Mouse (Mus musculus): ENCODE measurements around the gene Ets2. TPM values are rescaled to one million over a fixed set of nuclear protein-coding genes. Genes with fewer than 3 reads are reported as not detected.

Gene Ets2
- polyA plus RNA-seq, 1 experiment = 287 TPM

DNA sequence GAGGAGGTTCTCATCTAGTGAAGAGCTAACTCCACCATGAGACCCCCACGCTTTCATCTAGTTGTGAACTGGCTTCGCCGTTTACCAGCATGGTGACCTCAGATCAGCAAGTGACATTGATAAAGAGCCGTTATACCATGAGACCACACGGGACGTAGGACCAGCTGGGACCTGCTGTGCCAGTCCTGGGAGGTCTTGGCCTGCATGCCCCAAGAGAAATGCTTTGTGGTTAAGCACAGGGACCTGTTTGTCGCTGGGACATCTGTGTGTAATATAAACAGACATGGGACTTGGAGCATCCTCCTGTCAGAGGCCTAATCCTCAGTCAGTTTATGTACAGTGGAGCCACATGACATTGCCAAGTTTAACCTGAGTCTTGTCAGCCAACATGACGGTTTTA, 18.7 kb downstream of the Ets2 start:
- 97% methylated on average over 8 of the region's 8 CpGs for WGBS
- no peaks in the 10 kb centered on the region for H3K4me1 ChIP-seq (ENCODE audit: control insufficient read depth, insufficient read depth, low read length)
- no peak overlapping the region for H3K4me3 ChIP-seq (ENCODE audit: insufficient read depth, low read depth, low read length)
- no peak overlapping the region for H3K27ac ChIP-seq (ENCODE audit: insufficient read depth, low read depth, low read length)
- no peak for TF ChIP-seq POLR2A (IDR thresholded peaks at IDR 0.05; ENCODE audit: insufficient read depth, low read depth, low read length)
- TF ChIP-seq CTCF (IDR thresholded peaks at IDR 0.05; ENCODE audit: insufficient read depth, low read depth, low read length) = no peak

DNA sequence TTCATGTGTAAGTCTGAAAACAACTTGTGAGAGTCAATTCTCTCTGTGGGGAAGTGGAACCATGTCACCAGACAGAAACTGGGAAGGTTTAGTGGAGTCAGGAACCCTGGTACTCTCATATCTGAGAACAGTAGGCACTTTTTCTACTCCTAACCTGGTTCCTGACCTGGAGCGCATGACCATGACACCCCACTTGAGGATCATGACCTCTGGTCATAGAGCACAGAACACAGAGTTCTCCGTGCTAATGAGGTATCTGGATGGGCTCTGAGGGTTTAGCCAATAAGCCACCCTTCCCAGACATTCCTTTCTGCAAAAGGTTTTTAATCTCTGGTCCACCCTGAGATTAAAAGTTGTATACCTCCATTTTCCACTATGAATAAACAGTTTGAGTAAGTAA, 22.4 kb downstream of the Ets2 start:
- no peak for TF ChIP-seq CTCF (IDR thresholded peaks at IDR 0.05; ENCODE audit: insufficient read depth, low read depth, low read length)
- TF ChIP-seq POLR2A (IDR thresholded peaks at IDR 0.05; ENCODE audit: insufficient read depth, low read depth, low read length) = no peak
- 97% methylated on average over 2 of the region's 2 CpGs for WGBS
- no peak overlapping the region for H3K27ac ChIP-seq (ENCODE audit: insufficient read depth, low read depth, low read length)

DNA sequence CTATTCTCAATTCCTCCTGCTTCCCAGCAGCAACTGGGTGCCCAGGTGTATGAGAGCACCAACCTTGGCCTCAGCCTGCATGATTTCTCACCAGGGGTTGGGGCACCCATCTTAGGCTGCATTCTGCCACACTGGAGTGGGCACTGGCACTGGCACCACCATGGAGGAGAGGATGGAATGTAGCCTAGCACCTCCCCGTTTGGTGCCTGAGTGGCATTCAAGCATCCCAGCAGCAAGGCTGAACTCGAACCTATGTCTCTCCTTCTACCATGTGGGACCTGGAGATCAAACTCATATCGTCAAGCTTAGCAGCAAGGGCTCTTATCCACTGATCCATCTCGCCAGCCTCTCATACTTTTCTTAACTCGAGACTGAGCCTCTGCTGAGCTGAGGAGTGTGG, 22.9 kb downstream of the Ets2 start:
- H3K27ac ChIP-seq (ENCODE audit: insufficient read depth, low read depth, low read length) = no peak overlapping the region
- H3K4me1 ChIP-seq (ENCODE audit: control insufficient read depth, insufficient read depth, low read length) = no peaks in the 10 kb centered on the region
- TF ChIP-seq POLR2A (IDR thresholded peaks at IDR 0.05; ENCODE audit: insufficient read depth, low read depth, low read length) = no peak
- WGBS = 90% methylated on average over 5 of the region's 5 CpGs
- H3K4me3 ChIP-seq (ENCODE audit: insufficient read depth, low read depth, low read length) = no peak overlapping the region

More for the DNA sequence above, 22.4 kb downstream of the Ets2 start:
- no peaks in the 10 kb centered on the region for H3K4me1 ChIP-seq (ENCODE audit: control insufficient read depth, insufficient read depth, low read length)
- no peak overlapping the region for H3K4me3 ChIP-seq (ENCODE audit: insufficient read depth, low read depth, low read length)

DNA sequence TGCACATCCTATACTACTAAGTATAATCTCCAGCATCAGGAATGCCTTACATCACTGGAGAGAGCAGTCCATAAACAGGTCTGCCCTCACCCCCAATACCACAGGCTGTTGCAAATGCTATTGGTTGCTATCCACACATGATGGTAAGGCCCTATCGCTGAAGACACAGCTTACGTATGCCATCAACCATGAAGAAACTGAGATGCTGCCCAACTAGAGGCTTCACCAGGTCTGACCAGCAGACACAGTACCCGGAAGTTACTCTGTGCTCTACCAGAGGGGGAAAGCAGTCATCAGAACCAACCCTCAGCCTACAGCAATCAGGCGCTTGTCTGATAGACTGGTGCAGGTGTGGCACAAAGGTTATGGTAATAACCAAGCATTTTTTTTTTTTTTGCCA, 24.9 kb downstream of the Ets2 start:
- TF ChIP-seq POLR2A (IDR thresholded peaks at IDR 0.05; ENCODE audit: insufficient read depth, low read depth, low read length) (no peak), CTCF (IDR thresholded peaks at IDR 0.05; ENCODE audit: insufficient read depth, low read depth, low read length) (no peak)
- no peak overlapping the region for H3K4me3 ChIP-seq (ENCODE audit: insufficient read depth, low read depth, low read length)
- 97% methylated on average over 4 of the region's 4 CpGs for WGBS
- no peak overlapping the region for H3K27ac ChIP-seq (ENCODE audit: insufficient read depth, low read depth, low read length)
- H3K4me1 ChIP-seq (ENCODE audit: control insufficient read depth, insufficient read depth, low read length) = no peaks in the 10 kb centered on the region

DNA sequence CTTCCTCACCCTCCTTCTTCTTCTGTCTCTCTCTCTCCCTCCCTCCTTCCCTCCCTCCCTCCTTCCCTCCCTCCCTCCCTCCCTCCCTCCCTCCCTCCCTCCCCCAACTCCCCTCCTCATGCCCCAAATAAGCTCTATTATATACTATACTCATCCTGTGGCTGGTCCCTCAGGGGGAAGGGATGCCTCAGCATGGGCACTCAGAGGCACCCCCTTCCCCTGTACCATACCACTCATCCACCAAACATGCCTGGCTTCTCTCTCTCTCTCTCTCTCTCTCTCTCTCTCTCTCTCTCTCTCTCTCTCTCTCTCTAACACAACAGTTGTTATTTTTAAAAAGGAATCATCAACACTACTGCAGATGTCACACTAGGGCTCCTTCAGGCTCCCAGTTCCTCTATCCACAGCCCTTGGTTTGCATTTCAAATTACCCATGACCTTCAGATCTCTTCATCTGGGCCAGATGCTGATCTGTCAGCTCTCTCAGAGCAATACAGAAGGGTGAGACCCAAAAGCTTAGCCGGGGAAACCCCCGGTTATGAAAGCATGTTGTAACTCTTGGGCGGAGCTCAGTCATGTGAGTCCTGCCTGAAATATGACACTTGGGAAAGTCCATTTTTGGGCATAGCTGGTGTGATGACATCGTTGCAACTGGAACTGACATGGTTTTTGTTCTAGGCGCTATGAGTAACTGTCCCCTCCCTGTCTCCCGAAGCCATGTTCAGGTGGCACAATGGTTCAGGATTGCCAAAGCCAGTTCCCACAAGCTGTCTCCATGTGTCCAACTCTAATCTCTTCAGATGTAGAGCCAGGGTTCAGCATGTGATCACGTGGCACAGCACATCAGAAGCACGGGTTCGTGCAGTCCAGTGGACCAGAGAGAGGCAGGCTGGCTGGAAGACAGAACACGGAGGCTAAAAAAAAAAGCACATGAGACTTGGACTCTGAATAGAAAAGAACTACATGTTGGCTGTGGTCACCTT, 26.9 kb downstream of the Ets2 start:
- Histone ChIP-seq H3K27ac (ENCODE audit: insufficient read depth, low read depth, low read length) (no peak overlapping the region), H3K4me1 (ENCODE audit: control insufficient read depth, insufficient read depth, low read length) (no peaks in the 10 kb centered on the region), H3K4me3 (ENCODE audit: insufficient read depth, low read depth, low read length) (no peak overlapping the region)
- TF ChIP-seq CTCF (IDR thresholded peaks at IDR 0.05; ENCODE audit: insufficient read depth, low read depth, low read length) (no peak), POLR2A (IDR thresholded peaks at IDR 0.05; ENCODE audit: insufficient read depth, low read depth, low read length) (no peak)
- 77% methylated on average over 10 of the region's 10 CpGs for WGBS

DNA sequence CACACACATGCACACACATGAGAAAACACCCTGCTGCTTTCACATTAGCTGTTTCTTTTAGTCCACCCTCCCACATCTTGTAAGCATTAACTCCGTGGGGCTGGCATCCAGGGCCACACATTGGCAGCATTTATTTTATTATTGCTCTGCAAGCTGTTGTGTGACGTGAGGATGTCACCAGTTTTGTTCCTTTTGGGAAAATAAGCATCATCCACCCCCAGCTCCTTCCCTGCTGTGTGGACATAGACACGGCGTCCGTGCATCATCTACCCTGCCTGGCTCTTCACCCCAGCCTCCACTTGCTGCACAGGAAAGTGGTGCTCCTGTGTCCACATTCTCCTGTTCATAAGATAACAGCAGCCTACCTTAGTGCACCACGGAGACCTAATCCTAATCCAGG, 27.9 kb downstream of the Ets2 start:
- H3K27ac ChIP-seq (ENCODE audit: insufficient read depth, low read depth, low read length) = no peak overlapping the region
- no peaks in the 10 kb centered on the region for H3K4me1 ChIP-seq (ENCODE audit: control insufficient read depth, insufficient read depth, low read length)
- 78% methylated on average over 6 of the region's 6 CpGs for WGBS
- no peak overlapping the region for H3K4me3 ChIP-seq (ENCODE audit: insufficient read depth, low read depth, low read length)
- no peak for TF ChIP-seq POLR2A (IDR thresholded peaks at IDR 0.05; ENCODE audit: insufficient read depth, low read depth, low read length)
- no peak for TF ChIP-seq CTCF (IDR thresholded peaks at IDR 0.05; ENCODE audit: insufficient read depth, low read depth, low read length)

DNA sequence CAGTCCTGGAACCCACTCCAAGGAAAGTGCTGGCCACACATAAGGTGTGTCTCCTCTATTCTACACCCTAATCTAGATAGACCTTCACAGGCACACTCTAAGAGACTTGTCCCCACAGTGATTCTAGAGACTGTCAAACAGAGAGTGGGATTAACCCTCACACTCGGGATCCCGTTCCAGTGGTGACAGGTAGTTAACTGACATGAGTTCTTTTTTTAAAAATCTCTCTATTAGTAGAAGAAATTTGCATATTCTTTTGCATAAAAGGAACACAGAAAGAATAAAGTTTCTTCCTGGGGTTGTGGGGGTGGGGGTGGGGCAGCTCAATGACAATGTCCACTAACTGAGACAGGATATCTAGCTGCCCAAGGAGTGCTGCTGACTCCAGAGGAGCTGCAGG, 32.9 kb downstream of the Ets2 start:
- H3K4me1 ChIP-seq (ENCODE audit: control insufficient read depth, insufficient read depth, low read length) = peaks cover 3% of the 10 kb centered on the region; the same call in 1 of the 2 replicates
- no peak overlapping the region for H3K4me3 ChIP-seq (ENCODE audit: insufficient read depth, low read depth, low read length)
- WGBS = 53% methylated on average over 2 of the region's 2 CpGs
- no peak overlapping the region for H3K27ac ChIP-seq (ENCODE audit: insufficient read depth, low read depth, low read length)
- TF ChIP-seq CTCF (IDR thresholded peaks at IDR 0.05; ENCODE audit: insufficient read depth, low read depth, low read length) (no peak), POLR2A (IDR thresholded peaks at IDR 0.05; ENCODE audit: insufficient read depth, low read depth, low read length) (no peak)

DNA sequence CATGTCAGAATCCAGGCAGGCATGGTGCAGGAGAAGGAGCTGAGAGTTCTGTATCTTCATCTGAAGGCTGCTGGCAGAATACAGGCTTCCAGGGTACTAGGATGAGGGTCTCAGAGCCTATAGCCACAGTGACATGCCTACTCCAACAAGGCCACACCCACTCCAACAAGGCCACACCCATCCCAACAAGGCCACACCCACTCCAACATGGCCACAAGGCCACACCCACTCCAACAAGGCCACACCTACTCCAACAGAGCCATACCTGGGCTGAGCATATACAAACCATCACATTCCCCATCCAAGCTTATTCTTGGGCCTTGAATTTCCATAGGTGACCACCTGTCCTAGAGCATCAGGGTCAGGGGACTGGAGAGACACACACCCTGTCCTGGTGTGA, 34.2 kb downstream of the Ets2 start:
- H3K4me1 ChIP-seq (ENCODE audit: control insufficient read depth, insufficient read depth, low read length) = peaks cover 3% of the 10 kb centered on the region; the same call in 1 of the 2 replicates
- H3K4me3 ChIP-seq (ENCODE audit: insufficient read depth, low read depth, low read length) = no peak overlapping the region
- TF ChIP-seq POLR2A (IDR thresholded peaks at IDR 0.05; ENCODE audit: insufficient read depth, low read depth, low read length) = no peak
- TF ChIP-seq CTCF (IDR thresholded peaks at IDR 0.05; ENCODE audit: insufficient read depth, low read depth, low read length) = no peak
- H3K27ac ChIP-seq (ENCODE audit: insufficient read depth, low read depth, low read length) = no peak overlapping the region

DNA sequence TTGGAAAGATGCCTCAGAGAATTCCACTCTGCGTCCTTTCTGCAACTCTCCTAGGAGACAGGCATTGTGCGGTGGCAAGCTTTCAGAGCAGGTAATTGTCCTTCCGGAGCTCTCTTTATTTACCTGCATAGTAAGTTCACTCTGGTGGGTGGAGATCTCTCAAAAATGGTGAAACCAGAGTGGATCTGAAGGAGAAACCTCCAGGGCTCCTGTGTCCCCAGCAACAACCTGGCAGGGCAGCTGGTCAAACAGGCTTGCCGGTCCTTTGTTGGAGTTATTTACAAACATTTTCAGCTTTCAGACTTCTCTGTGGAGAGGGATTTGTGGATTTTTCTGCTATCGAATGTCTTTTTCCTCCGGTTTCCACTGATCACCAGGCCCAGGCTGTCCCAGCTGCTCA, 34.6 kb downstream of the Ets2 start:
- Histone ChIP-seq H3K4me3 (ENCODE audit: insufficient read depth, low read depth, low read length) (no peak overlapping the region), H3K27ac (ENCODE audit: insufficient read depth, low read depth, low read length) (no peak overlapping the region), H3K4me1 (ENCODE audit: control insufficient read depth, insufficient read depth, low read length) (peaks cover 6% of the 10 kb centered on the region)
- WGBS = 93% methylated on average over 6 of the region's 6 CpGs
- TF ChIP-seq CTCF (IDR thresholded peaks at IDR 0.05; ENCODE audit: insufficient read depth, low read depth, low read length) (no peak), POLR2A (IDR thresholded peaks at IDR 0.05; ENCODE audit: insufficient read depth, low read depth, low read length) (no peak)
